Mouse (Mus musculus) spleen, postnatal 4 days (tissue): Measurements from ENCODE around the gene Rpp30.
A peak's percentile ranks its signal among the peaks of the same experiment; 100 is the strongest.

ENCODE experiments used
- DNase-seq, 2 experiments: peaks; one replicate each; pipeline ENCODE4 v3.0.0; 2022; ENCODE audit warnings: low spot score in 2 of 2

Rpp30 gene

DNA sequence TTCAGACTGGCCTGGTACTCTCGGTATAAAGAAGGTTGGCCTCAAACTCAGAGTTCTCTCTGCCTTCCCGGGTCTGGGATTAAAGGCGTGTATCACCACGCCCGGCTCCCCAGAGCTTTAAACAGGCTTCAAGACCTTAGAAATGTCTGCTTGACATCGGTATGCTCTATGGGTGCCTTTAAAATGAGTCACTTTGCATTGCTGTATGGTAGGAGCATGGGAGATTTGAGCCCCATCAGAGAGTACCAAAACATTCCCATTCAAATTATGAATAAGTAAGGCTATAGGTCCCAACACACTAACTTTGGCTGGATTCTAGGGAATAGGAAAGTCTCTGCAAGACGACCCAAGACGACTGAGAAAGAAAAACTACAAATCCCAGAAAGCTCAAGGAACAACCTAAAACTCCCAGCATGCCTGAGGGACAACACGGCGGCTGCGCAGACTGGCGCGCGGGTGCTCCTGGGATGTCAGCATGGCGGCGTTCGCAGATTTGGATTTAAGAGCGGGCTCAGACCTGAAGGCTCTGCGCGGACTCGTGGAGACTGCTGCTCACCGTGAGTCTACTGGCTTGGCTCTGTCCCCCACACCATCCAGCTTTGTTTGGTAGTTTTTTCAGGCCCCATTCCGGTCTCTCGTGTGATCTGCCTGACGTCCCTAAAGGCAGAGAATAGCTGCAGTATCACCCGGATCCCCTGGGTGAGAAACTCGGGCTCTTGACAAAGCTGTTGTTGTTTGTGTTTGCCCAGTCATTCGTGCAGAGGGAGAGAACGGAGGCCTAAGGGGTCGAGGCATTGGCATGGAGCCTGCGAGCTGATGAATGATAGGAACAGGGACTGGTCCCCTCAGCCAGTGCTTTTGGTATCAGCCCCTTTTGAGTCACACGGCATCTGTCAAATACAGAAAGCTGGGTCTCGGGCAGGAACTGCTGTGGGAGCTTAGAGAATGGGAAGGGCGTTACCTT lies at the start of gene Rpp30:
Gene Rpp30 (plus strand): TSS at position 455 of the 964 bp plus-strand sequence.
- peak; percentile 82 to 92 for DNase-seq

DNA sequence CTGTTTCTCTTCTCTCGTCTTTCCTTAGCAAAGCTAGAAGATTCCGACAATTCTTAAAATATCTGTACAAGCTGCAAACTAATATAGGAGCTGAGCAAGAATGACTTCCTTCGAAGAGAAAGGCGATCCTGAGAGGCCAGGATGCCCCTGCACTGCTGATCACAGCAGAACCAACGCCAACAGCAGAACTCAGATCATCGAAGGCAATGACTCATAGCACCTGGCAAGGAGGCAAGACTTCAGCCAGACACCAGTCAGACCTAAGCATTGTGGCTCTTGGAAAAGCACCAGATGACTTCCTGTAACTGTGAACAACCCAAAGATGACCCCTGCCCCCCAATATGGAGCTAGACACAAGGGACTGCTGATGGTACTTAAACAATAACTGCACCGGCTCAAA lies 37.5 kb upstream of the Rpp30 start:
- no peak for DNase-seq

DNA sequence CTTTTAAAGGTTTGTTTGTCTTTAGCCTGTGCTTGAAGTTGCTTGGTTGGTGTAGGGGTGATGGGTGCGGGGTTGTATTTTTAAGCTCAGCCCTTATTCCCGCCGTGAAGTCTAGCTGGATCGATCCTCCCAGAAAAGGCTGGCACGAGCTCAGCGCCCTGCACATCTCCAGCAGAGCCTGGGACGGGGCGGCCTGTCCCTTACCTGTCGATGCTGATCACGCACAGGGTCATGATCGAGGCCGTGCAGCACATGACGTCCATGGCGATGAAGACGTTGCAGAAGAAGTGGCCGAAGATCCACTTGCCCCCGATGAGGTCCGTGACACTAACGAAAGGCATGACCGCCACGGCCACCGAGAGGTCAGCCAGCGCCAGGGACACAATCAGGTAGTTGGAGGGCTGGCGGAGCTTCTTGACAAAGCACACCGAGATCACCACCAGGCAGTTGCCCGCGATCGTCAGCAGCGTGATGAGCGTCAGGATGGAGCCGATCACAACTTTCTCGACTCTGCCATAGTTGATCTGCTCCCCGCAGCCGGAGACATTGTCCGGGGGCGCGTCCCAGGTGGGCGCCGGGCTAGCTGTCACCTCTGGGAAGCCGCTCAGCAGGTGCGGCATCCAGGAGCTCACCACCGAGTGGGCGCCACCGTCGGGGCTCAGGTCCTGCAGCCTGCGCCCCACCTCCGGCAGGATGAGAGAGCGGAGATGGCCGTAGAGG lies 26.9 kb upstream of the Rpp30 start:
- DNase-seq = peak in 1 of 2 experiments; percentile 61

DNA sequence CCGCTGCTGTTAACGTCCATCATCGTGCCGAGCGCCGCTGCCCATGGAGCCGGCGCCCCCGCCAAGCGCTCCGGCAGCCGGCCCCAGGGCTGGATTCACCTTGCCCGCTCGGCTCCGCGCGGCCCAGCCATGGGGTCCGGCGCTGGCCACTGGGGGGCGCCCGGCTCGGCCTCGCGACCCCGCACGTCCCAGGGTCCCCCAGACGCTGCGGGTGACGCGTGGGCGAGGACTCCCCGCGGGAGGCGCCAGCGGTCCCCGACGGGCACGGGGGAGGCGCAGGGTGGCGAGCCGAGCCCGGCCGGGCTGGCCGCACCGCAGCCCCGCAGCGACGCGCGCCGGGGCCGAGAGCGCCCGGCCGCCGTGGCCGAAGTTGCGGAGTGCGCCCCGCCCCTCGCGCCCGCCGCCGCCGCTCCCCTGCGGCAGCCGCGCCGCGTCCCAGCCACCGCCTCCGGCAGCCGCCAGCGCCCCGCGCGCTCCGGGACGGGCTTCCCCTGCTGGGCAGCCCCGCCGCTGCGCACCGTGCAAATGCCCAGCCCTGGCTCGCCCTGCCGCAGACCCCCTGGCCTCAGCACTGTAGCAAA lies 26.2 kb upstream of the Rpp30 start, which contains the start of gene Htr7:
Gene Htr7 (minus strand): TSS at position 277 of the 581 bp plus-strand sequence.
- DNase-seq = peak in 1 of 2 experiments; percentile 62

DNA sequence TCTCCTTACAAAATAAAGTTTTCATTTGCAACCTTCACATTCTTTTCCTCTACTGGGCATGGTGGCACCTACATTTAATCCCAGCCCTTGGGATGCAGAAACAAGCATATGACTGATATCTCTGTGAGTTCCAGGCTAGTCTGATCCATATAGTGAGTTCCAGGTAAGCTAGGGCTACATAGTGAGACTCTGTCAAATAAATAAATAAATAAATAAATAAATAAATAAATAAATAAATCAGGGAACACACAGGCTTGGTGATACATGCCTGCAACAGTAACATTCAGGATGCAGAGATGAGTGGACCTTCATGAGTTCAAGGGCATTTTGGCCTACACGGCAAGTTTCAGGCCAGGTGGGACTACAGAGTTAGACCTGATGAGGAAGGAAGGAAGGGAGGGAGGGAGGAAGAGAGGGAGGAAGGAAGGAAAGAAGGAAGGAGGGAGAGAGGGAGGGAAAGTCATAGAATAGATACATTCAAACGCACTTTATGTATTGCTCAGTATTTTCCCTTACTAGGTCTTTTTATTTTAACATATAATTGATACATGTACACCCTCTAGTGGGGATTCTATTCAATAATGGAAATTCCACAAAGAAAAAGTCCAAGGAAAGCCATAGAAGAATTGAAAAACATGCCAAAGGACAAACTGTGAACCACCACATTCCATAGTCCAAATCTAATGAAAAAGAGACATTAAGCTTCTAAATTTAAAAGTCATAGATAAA lies 20.6 kb upstream of the Rpp30 start:
- no peak for DNase-seq

DNA sequence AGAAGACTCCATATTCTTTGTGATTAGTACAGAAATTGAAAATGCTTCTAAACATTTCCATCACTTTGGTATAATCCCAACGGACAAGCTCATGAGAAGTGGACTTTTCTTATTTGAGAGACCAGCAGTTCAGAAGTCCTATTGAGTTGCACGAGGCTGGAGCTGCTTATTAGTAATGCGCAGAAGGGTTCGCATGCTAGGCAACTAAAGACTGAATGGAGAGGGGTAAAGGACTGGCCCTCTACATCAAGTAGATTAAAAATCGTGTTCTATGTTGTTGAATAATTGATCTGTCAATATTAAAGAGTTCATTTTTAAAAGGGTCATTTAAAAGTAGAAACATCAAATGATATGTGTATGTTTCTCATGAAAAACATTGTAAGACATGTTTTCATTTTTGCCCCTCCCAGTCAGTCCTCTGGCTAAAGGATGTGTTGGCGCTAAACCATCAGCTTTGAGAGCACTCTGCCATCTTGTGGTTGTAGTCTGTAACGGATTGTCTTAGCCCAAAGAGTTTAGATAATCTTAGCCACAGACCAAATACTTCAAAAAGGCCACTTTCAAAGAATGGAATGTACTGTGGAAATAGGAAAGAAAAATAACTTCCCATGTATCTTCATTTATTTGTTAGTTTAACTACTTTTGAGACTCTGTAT lies 782 bp upstream of the Rpp30 start:
- peak in 1 of 2 experiments; percentile 36 for DNase-seq

DNA sequence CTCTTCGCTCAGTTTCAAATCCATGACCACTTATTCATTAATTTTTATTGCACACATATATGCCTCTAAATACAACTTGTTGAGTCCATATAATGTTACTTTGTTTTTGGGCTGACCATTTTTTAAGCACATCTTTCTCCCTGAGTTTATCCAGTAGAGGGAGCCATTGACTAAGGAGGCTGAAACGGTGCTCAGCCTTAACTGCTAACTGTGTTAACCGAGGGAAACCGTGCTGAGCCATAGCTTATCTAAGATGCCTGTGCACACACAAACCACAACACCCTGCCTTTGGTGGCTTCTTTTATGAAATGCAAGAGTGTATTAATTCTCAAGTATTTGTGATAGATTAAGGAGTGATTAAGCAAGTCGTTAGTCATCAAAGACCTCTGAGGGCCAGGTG lies 7.3 kb downstream of the Rpp30 start:
- DNase-seq = no peak

DNA sequence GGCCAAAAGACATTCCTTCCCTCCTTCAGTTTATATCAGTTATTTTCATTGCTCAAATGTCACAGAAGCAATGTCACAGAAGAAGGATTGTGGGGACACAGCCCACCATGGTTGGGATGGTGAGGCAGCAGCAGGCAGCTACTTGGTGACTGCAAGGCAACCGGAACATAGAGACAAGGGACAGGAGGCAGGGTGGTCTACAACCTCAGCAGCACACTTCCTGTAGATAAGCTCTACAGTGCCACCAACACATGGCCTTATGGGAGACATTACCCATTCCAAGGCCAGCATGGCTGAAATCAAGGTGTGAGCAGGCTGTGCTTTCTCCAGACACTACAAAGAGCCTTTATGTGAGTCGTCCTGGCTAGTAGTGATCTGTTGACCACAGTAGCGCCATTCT lies 13.7 kb downstream of the Rpp30 start:
- DNase-seq = no peak

DNA sequence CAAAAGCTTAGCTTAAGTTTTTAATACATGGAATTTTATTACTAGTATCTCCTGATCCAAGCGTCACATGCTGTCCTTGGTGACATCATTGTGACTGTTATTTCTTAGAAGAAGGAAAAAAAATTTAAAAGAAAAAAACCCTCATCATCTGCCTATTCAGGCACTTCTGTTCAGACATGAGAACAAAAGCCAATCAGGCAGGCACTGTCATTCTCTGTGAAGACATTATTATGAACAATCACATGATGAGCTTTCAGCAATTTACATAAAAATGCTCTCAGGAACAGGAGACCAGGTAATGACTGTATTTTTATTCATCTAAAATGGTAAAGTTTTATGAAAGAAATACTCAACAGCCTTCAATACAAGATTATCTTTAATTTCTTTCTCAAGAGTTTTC lies 14.7 kb downstream of the Rpp30 start:
- no peak for DNase-seq

DNA sequence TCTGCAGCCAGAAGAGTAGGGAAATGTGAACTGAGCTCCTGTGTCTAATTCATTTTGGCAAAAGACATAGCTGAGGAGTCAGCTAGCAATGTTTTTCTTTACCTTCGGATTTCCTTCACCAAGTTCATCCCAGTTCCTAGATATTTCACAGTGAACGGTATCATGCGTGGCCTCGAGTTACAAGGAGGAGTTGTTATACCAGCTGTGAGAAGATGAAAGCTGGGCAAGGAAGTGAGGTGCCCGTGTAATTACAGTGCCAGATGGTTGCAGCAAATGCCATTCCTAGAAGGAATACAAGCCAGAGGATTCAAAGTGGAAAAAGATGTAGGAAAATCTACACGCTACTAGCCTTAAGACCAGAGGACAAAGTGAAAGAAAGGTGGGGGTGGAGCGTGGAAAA lies 15.4 kb downstream of the Rpp30 start:
- DNase-seq = no peak

DNA sequence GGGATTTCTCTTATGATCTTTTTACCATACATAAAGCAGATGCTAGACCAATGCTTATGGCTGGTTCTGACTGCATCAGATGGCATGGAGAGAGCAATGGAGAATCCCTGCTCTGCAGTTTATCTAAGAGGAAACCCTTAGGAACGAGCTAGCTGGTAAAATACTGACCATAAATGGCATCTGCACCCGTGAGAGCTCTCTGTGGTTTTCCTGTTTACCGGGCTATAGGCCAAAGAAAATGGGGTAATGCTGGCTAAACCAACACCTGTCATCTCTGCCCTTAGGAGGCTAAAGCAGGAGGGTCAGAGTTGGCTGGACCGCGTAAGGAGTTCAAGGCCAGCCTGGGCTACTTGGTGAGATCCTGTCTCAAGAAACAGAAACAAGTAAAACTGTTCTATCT lies 20.4 kb downstream of the Rpp30 start:
- DNase-seq = no peak

DNA sequence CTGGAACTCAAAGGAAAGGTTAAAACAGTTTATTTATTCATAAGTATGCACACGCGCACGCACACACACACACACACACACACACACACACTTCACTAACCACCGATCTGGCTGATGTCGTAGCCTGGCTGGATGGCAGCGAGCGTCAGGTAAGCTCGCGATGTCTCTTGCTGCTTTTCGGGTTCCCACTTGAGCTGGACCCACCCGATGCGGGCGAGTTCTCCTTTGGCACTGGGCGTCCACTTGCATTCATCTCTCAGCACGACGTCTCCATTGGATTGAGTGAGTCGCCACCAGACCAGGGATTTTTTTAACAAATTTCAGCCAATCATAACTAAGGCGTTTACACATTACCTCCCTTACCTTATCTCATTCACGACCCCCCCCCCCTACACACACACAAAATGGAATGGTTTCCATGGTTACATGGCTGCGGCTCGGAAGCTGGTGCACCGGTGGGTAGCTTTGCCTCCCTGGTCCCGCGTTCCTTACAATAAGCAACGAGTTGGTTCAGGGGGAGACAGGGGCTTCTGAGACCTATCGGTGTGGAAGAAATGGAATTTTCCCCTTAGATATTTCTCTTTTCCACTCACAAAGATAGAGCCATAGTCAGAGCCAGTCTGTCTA lies 25.9 kb downstream of the Rpp30 start:
- no peak for DNase-seq

DNA sequence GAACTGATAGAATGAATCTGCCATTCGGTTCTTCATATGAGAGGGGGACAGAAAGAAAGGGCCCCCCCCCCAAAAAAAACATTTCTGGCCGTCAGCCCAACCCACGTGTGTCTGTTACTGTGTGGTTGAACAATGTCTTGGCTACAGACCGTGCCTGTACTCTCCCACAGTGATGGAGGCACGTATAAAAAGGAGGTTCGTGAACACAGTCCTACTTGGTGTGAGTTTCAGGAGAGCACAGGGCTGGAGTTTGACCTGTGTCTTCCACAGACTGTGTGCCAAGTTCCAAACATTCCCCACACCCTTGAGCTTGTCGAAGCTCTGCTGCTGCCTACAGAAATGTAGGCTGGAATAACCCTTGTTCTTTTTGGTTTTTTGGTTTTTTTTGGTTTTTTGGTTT lies 26.9 kb downstream of the Rpp30 start:
- no peak for DNase-seq

DNA sequence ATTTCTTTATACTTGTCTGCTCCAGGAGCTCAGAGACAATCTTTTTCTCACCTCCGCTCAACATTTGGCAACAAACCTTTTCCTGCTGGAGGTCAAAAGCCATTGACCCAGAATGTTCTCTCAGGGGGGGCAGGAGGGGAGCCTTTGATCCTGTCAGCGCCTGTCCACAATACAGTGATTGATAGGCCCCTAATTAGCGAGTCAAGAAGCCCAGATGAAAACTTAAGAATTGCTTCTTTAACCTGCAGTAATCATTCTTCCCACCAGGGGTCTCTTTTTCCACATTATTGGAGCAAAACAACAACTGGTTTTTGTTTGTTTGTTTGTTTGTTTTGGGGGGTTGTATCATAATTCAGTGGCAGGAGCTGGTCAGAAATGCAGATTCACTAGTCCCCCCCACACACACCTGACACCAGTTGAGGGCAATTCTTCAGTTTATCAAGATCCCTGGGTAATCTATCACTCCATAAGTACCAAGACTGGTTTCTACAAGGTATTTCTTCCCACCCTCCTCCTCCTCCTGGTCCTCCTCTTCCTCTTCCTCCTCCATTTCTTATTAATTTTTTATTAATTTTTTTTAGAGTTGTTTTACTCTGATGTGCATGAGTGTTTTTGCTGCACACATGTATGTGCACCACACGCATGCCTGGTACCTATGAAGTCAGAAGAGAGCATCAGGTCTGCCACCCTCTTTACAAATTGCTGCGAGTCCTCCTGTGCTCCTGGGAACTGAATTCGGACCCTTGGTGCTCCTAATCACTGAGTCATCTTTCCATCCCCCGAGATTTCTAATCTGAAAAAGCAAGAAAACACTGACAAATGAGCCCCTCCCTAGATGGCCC lies 27.8 kb downstream of the Rpp30 start:
- no peak for DNase-seq

DNA sequence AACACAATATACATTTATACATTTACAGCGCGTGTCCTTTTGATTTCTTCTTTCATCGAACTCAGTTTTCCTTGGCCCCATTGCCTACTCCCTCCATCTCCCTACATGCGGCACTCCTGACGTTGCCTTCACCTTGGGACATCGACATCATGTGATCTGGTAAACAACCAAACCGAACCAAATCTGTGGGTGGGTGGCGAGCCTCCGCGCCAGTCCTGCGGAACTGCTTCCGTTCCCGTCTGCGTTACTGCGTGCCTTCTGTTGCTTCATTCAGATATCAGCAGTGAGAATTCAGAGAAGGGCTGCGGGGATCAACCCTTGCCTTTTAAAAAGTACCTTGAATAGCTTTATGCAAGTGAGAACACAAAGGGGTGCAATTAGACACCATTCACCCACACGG lies 28.5 kb downstream of the Rpp30 start:
- no peak for DNase-seq

DNA sequence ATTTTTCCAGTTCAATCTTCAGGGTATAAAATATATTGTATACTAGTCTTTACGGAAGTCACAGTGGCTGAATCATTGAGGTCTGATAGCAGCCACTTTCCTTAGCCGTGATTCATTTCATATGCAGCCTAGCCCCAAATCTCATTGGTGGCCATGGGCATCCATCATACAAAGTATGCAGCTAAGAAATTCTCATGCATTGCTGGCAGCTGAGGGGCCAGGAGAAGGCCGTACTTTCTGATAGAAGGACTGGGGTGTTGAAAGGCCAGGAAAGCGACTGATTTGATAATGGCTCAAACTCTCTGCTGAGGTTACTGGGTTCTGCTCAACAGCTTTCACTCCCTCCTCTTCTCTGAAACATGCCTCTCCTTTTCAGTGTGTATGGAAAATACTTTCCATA lies 32.7 kb downstream of the Rpp30 start:
- DNase-seq = no peak

DNA sequence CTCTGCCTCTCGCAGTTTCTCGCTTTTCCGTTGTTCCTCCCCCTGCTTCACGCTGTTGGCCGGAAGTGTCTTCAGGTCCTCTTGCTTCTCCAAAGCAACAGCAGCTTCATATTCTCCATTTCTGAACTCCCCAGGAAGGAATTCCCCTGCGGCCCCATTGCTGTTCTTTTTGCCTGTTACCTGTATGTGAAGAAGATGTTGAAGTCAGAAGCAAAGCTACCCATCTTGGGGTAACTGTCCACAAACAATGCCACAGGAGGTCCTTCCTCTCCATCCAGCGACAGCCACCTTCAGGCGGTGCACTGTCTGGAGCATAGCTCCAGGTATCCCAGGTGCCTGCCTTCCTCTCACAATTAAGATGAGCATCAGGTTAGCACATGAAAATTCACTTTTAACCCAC lies 35.7 kb downstream of the Rpp30 start:
- DNase-seq = no peak

DNA sequence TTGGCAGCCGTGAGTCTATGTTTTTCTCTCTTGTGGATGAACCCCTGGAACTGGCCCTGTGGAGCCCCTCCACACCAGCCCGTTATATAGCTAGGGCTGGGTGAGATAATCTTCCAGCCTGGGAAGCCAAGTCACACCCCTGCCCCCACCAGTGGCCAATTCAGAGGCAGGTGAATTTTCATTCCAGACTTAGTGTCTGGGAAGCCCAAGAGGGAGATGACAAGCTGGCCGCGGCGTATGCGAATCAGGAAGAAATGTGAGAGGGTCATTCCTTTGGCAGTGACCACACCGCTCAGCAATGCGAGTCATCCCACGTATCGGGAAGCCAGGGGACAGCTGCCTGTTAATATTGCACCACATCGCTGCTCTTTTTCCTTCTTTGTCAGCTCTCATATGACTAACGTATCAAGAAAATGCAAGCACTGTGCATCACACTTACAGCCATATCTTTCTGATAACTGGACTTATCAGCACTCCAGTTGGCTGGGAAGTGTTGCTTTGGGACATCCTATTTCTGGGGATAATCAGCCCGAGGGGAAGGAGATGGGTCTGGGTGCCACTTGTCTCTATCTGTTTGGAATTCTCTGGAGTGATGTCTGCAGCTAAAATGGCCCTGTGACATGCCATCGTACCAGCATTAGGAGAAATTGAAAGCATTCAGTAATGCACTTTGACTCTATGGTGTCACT lies 36.4 kb downstream of the Rpp30 start, which contains the start of gene Ankrd1:
Gene Ankrd1 (minus strand): TSS at position 317 of the 689 bp plus-strand sequence.
- no peak for DNase-seq

DNA sequence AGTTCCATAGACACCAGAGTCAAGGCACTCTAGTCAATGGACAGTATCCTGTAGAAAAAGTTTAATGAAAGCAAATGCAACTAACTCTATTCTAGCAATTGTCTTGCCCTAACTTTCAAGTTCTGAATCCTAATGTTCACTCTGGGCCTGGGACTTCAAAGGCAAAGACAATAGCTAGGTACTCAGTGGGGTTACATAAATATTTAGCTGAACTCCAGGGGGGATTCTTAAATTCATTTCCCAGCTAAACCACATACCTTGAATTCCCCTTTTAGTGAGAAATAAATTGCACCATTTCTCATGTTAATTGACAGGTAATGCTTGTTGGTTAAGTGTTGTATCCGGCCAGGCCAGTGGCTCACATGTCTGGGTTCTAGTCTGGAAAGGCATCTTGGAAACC lies 40.7 kb downstream of the Rpp30 start:
- DNase-seq = no peak
